8 mouse cellular contexts compared by ENCODE assay signal in genomic region chr5:73255321-73256251, GRCm38 (mm10). TPM values are rescaled to one million over a fixed set of nuclear protein-coding genes. Genes with fewer than 3 reads are reported as not detected.
A peak's percentile ranks its signal among the peaks of the same experiment; 100 is the strongest.
DNase-seq lines count a peak whose midpoint lies in the region.

No protein-coding gene starts in this region.

- DNase-seq in NIH3T3 (ENCODE audit: low read depth), result peak; percentile 77
- peak; percentile 58 for DNase-seq in cerebellum, adult 8-10 months
- DNase-seq in forelimb bud, embryonic 11.5 days (ENCODE audit: low read depth, low spot score), result peak; percentile 30
- peak; percentile 70 for DNase-seq in heart, postnatal 4 days
- peak; percentile 65 to 75 for DNase-seq in layer of hippocampus, postnatal 10 days (ENCODE audit: low spot score in 2 of 2)
- DNase-seq in lung, postnatal 10 days, result peak; percentile 69
- peak; percentile 66 for DNase-seq in retina, embryonic 14.5 days (ENCODE audit: low spot score)
- peak; percentile 76 for DNase-seq in thymus, postnatal 4 days

RNA-seq across cellular contexts. Expression of gene Fryl, which starts 0.8 kb away (rescaled TPM):
- total RNA-seq in heart, postnatal 4 days (2021), result 10 to 100 TPM; 57.0 to 57.9 TPM
- 10 to 100 TPM; 66.1 to 71.6 TPM for total RNA-seq in layer of hippocampus, postnatal 10 days (2021)

RNA-seq across cellular contexts. Expression of gene Ociad1, which starts 37.0 kb away (rescaled TPM):
- 100 to 1,000 TPM; 261 to 264 TPM for total RNA-seq in heart, postnatal 4 days (2021)
- total RNA-seq in layer of hippocampus, postnatal 10 days (2021), result 100 to 1,000 TPM; 325 to 333 TPM

Comparison
In these comparisons a context has a peak if more than half of its experiments do, and no peak if none do; other contexts are left out.
1. Peak in every context shown above with its lines: DNase-seq.